Mouse (Mus musculus): Measurements from ENCODE around the gene Pom121. TPM values are rescaled to one million over a fixed set of nuclear protein-coding genes. Genes with fewer than 3 reads are reported as not detected.
"Not testable (repeated sequence)": the region's sequence is repeated elsewhere in the genome, so short reads cannot be mapped to it uniquely, and the experiment has no call there.

The Pom121 gene
- polyA plus RNA-seq, 1 experiment from 2014 or later, result 20.0 TPM

GRCm38 (mm10) chr5:135383771-135384170 lies 10.6 kb downstream of the Pom121 start:
- no peak for ATAC-seq (ENCODE audit: low FRiP score)
- H3K4me2 ChIP-seq (replicated peaks), result no peak overlapping the region
- no peaks in the 10 kb centered on the region for H3K27me3 ChIP-seq
- no peaks in the 10 kb centered on the region for H3K9me3 ChIP-seq (replicated peaks)
- no peak overlapping the region for H3K4me3 ChIP-seq
- H3K36me3 ChIP-seq, result peaks cover 95% of the 10 kb centered on the region
- no peak overlapping the region for H3K9ac ChIP-seq
- WGBS, result 83% methylated on average over 10 of the region's 10 CpGs
- no peak overlapping the region for H3K27ac ChIP-seq
- no peaks in the 10 kb centered on the region for H3K4me1 ChIP-seq

- WGBS, result 95% methylated on average over 7 of the region's 7 CpGs
- Histone ChIP-seq H3K9ac (no peak overlapping the region), H3K27me3 (no peaks in the 10 kb centered on the region), H3K27ac (no peak overlapping the region), H3K36me3 (peaks cover 95% of the 10 kb centered on the region), H3K9me3 (replicated peaks) (no peaks in the 10 kb centered on the region), H3K4me2 (replicated peaks) (no peak overlapping the region), H3K4me3 (no peak overlapping the region), H3K4me1 (no peaks in the 10 kb centered on the region)
- ATAC-seq (ENCODE audit: low FRiP score), result no peak
These were observed 11.6 kb downstream of the Pom121 start for GRCm38 (mm10) chr5:135382746-135383145.

GRCm38 (mm10) chr5:135381356-135381925 lies 12.9 kb downstream of the Pom121 start:
- no peak overlapping the region for H3K4me2 ChIP-seq (replicated peaks)
- no peak overlapping the region for H3K27ac ChIP-seq
- ATAC-seq (ENCODE audit: low FRiP score), result no peak
- WGBS, result 97% methylated on average over 10 of the region's 10 CpGs
- no peaks in the 10 kb centered on the region for H3K9me3 ChIP-seq (replicated peaks)
- no peak overlapping the region for H3K9ac ChIP-seq
- H3K4me3 ChIP-seq, result no peak overlapping the region
- no peaks in the 10 kb centered on the region for H3K4me1 ChIP-seq
- no peaks in the 10 kb centered on the region for H3K27me3 ChIP-seq
- H3K36me3 ChIP-seq, result peaks cover 94% of the 10 kb centered on the region

GRCm38 (mm10) chr5:135380681-135381080 lies 13.7 kb downstream of the Pom121 start:
- no peaks in the 10 kb centered on the region for H3K9me3 ChIP-seq (replicated peaks)
- H3K27ac ChIP-seq, result no peak overlapping the region
- H3K4me3 ChIP-seq, result no peak overlapping the region
- no peaks in the 10 kb centered on the region for H3K4me1 ChIP-seq
- 92% methylated on average over 4 of the region's 4 CpGs for WGBS
- no peak overlapping the region for H3K9ac ChIP-seq
- H3K36me3 ChIP-seq, result peaks cover 98% of the 10 kb centered on the region
- no peak overlapping the region for H3K4me2 ChIP-seq (replicated peaks)
- no peak for ATAC-seq (ENCODE audit: low FRiP score)
- H3K27me3 ChIP-seq, result no peaks in the 10 kb centered on the region

- Histone ChIP-seq H3K9me3 (replicated peaks) (no peaks in the 10 kb centered on the region), H3K4me2 (replicated peaks) (no peak overlapping the region), H3K4me3 (no peak overlapping the region), H3K9ac (no peak overlapping the region), H3K27ac (no peak overlapping the region), H3K36me3 (peaks cover 96% of the 10 kb centered on the region), H3K4me1 (no peaks in the 10 kb centered on the region), H3K27me3 (no peaks in the 10 kb centered on the region)
- 78% methylated on average over 2 of the region's 2 CpGs for WGBS
- no peak for ATAC-seq (ENCODE audit: low FRiP score)
These were observed 18.0 kb downstream of the Pom121 start for GRCm38 (mm10) chr5:135376341-135376740.

GRCm38 (mm10) chr5:135375167-135375566 lies 19.2 kb downstream of the Pom121 start:
- ATAC-seq (ENCODE audit: low FRiP score), result no peak
- WGBS, result 92% methylated on average over 8 of the region's 8 CpGs
- H3K27ac ChIP-seq, result no peak overlapping the region
- no peak overlapping the region for H3K9ac ChIP-seq
- no peak overlapping the region for H3K4me2 ChIP-seq (replicated peaks)
- H3K9me3 ChIP-seq (replicated peaks), result no peaks in the 10 kb centered on the region
- peaks cover 10% of the 10 kb centered on the region for H3K4me1 ChIP-seq
- peaks cover 84% of the 10 kb centered on the region for H3K36me3 ChIP-seq
- H3K27me3 ChIP-seq, result no peaks in the 10 kb centered on the region
- no peak overlapping the region for H3K4me3 ChIP-seq

GRCm38 (mm10) chr5:135373601-135374000 lies 20.7 kb downstream of the Pom121 start:
- Histone ChIP-seq H3K9me3 (replicated peaks) (no peaks in the 10 kb centered on the region), H3K27ac (no peak overlapping the region), H3K4me1 (peaks cover 14% of the 10 kb centered on the region), H3K27me3 (no peaks in the 10 kb centered on the region), H3K9ac (no peak overlapping the region), H3K4me3 (no peak overlapping the region), H3K4me2 (replicated peaks) (no peak overlapping the region), H3K36me3 (peaks cover 69% of the 10 kb centered on the region)
- ATAC-seq (ENCODE audit: low FRiP score), result no peak
- WGBS, result 94% methylated on average over 5 of the region's 5 CpGs

GRCm38 (mm10) chr5:135371195-135371594 lies 23.2 kb downstream of the Pom121 start:
- Histone ChIP-seq H3K9ac (no peak overlapping the region), H3K4me3 (no peak overlapping the region), H3K9me3 (replicated peaks) (no peaks in the 10 kb centered on the region), H3K27ac (no peak overlapping the region), H3K4me2 (replicated peaks) (no peak overlapping the region), H3K36me3 (peaks cover 45% of the 10 kb centered on the region), H3K27me3 (no peaks in the 10 kb centered on the region), H3K4me1 (peaks cover 14% of the 10 kb centered on the region)
- ATAC-seq (ENCODE audit: low FRiP score), result no peak
- whole genome bisulfite sequencing, result 94% methylated on average over 13 of the region's 13 CpGs

GRCm38 (mm10) chr5:135369787-135370654 lies 24.3 kb downstream of the Pom121 start, which contains the start of gene Nsun5:
Gene Nsun5, plus strand, starts transcription at chr5:135369953.
- H3K36me3 ChIP-seq, result peaks cover 33% of the 10 kb centered on the region
- peak; percentile 62 for ATAC-seq (ENCODE audit: low FRiP score)
- no peaks in the 10 kb centered on the region for H3K27me3 ChIP-seq
- WGBS, result under 1% methylated on average over 63 of the region's 64 CpGs
- H3K9me3 ChIP-seq (replicated peaks), result no peaks in the 10 kb centered on the region
- peaks cover 14% of the 10 kb centered on the region for H3K4me1 ChIP-seq
- peak within 1 kb of the TSS; percentile 89 for H3K9ac ChIP-seq
- H3K27ac ChIP-seq, result peak within 1 kb of the TSS; percentile 74
- H3K4me2 ChIP-seq (replicated peaks), result peak within 1 kb of the TSS; percentile 89
- peak within 1 kb of the TSS; percentile 98 for H3K4me3 ChIP-seq

GRCm38 (mm10) chr5:135369196-135369595 lies 25.1 kb downstream of the Pom121 start:
- peak overlapping the region; percentile 89 for H3K4me2 ChIP-seq (replicated peaks)
- not testable (repeated sequence) for H3K9me3 ChIP-seq (replicated peaks); H3K27me3 ChIP-seq
- H3K9ac ChIP-seq, result peak overlapping the region; percentile 89
- H3K27ac ChIP-seq, result 0 out of 2 replicates have a peak overlapping the region, but pooled peaks have one; percentile 74
- H3K4me3 ChIP-seq, result peak overlapping the region; percentile 98
- H3K36me3 ChIP-seq, result peaks cover 25% of the 10 kb centered on the region
- ATAC-seq (ENCODE audit: low FRiP score), result peak; percentile 27; the same call in 1 of the 2 replicates
- H3K4me1 ChIP-seq, result peaks cover 14% of the 10 kb centered on the region
- WGBS, result 59% methylated on average over 9 of the region's 9 CpGs

GRCm38 (mm10) chr5:135368312-135368711 lies 26.0 kb downstream of the Pom121 start:
- Histone ChIP-seq H3K36me3 (peaks cover 16% of the 10 kb centered on the region), H3K9me3 (replicated peaks) (no peaks in the 10 kb centered on the region), H3K4me1 (peaks cover 14% of the 10 kb centered on the region), H3K9ac (no peak overlapping the region), H3K27me3 (no peaks in the 10 kb centered on the region), H3K4me3 (no peak overlapping the region), H3K4me2 (replicated peaks) (no peak overlapping the region), H3K27ac (no peak overlapping the region)
- ATAC-seq (ENCODE audit: low FRiP score), result no peak
- 83% methylated on average over 6 of the region's 6 CpGs for WGBS

GRCm38 (mm10) chr5:135367841-135368240 lies 26.5 kb downstream of the Pom121 start:
- no peak overlapping the region for H3K27ac ChIP-seq
- 59% methylated on average over 6 of the region's 6 CpGs for WGBS
- H3K4me3 ChIP-seq, result no peak overlapping the region
- no peak overlapping the region for H3K9ac ChIP-seq
- no peak for ATAC-seq (ENCODE audit: low FRiP score)
- H3K4me2 ChIP-seq (replicated peaks), result no peak overlapping the region
- H3K27me3 ChIP-seq, result no peaks in the 10 kb centered on the region
- peaks cover 14% of the 10 kb centered on the region for H3K4me1 ChIP-seq
- no peaks in the 10 kb centered on the region for H3K9me3 ChIP-seq (replicated peaks)
- peaks cover 13% of the 10 kb centered on the region for H3K36me3 ChIP-seq

All from hindbrain, embryonic 12.5 days (tissue).